Mouse (Mus musculus): Measurements from ENCODE around the gene Gm17606.
"Not testable (repeated sequence)": the region's sequence is repeated elsewhere in the genome, so short reads cannot be mapped to it uniquely, and the experiment has no call there.

Gm17606 gene

DNA sequence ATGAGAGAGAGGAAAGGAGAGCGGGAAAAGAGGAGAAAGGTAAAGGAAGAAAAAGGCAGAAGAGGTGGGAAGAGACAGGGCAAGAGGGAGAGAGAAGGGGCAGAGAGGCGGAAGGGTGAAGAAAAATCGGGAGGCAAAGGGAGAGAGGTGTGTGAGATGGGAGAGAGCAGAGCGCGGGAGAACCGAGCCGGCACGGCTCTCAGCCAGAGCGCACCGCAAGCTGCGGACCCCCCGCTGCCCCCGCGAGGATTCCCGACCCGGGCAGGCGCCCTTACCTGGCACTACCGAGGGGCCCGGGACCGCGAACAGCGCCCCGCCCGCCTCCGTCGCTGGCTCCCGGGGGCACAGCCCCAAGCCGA, at the start of gene Gm17606:
Gm17606 (plus strand) TSS at position 7 of the 359 bp plus-strand sequence.
- DNase-seq, result no peak

DNA sequence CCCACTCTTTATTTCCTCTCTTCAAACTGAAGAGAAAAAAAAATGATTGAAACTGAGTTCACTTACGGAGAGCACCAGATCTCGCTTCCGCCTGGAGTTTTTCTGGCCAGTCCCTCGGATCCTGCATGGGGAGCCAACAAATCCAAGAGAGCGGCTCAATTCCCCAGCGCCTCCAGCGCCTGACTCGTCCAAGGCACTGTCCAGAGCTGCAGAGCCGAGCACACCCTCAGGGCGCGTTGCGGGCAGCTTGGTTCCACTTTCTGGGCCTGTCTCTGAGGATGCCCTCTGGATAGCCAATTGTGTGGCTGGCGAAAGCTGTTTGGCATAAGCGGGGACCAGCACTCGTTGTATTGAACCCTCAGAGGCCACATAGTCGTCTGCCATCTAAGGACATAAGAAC, 49.7 kb upstream of the Gm17606 start:
- DNase-seq, result no peak

DNA sequence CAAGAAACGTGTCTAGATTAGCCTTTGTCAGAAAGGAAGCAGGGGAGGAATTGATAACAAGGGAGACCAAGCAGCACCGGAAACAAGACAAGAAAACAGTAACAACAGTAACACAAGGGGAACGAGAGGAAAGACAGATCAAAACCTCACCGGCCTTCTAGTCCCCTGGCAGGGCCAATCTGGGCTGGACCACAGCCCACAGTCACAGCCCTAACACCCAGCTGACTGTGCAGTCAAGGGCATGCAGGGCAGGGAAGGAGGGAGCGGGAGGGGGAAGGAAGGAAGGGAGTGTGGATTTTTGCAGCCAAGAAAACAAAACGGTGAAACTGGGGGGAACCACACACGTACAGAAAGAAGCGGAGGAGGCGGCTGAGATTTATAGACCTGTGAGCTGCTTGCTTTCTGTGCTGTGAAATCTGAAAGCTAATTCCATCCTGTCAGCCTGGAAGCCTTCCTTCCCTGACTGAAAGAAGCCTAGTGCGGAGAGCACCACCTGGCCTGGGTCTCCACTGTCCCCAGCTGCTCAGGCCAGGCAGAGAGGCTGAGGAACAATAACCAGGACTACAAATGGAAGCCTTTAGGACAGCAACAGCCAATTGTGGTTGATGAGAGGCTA, 48.3 kb upstream of the Gm17606 start:
- no peak for DNase-seq

DNA sequence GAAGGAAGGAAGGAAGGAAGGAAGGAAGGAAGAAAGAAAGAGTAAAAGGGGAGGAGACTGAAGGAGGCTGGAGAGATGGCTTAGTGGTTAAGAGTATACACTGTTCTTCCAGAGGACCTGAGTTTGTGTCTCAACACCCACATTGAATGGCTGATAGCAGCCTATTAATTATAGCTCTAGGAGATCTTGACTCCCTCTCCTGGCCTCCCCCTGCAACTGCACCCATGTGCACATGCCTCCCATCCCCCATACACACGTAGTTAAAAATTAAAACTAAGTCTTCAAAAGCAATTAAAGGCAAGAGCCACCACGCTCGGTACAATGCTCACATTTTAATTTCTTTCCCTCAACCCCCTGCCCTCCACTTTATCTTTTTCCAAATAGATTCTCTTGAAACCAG, 46.7 kb upstream of the Gm17606 start:
- DNase-seq, result no peak

DNA sequence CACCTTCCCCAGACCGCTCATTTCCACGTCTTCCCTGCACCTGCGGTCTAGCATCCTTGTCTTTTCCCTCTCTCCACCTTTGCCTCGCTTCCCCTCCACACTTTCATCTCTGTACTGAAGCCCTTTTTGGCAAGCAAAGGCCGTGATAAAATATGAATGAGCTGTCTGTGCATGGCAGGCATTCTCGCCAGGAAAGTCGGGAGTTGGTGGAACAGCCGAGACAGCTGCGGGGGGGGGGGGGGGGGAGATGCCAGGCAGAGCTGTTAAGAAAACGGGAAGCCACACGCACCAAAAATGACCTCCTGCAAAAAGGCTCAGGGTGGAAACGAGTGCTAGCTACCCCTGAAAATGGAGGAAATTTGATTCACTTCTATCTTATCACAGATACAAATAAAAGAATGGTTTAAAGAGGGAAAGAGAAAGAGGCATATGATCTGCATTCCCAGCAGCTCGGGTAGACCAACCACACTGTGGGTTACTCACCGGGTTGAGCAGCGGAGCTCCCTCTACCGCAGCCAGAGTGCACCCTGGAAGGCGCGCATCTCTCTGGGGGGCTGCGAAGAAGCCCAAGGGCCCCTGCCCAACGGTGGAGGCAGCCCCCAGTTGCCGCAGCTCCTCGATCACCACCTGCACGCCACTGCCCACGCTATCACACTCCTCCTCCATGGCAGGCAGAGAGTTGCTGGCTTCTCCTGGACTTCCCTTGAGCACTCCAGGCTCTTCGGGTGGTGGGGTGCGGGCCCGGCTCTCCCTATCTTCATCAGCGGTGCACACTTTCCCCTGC, 45.9 kb upstream of the Gm17606 start:
- DNase-seq, result no peak

DNA sequence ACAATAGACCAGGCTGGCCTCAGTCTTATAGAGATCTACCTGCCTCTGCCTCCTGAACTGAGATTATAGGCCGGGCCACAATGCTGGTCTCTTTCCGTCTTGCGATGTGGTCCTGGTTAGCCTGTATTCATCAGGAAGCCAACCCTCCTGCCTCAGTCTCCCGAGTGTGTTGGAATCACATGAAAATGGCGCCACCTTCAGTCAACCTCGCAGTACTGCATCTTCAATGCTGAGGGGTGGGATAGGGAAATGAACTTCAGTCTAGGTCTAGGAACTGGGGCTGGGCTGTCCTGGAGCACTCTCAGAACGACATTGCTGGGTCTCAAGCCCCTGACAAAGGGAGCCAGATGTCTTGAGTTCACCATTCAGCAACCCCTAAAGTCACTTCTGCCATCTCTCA, 43.7 kb upstream of the Gm17606 start:
- DNase-seq, result no peak

DNA sequence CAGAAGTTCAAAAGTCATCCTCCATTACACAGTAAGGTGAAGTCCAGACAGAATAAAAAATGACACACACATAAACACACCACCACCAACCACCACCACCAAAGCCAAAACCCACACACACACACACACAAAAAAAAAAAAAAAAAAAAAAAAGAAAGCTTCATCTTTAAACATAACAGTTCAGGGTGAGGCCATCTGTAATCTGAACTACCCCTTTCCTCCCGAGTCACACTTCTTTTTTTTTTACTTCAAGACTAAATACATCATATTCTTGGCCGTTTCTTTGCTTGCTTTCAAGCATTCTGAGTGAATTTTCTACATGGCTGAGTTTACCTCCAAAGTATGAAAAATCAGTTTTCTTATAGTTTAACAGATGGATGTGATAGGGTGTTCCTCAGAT, 39.2 kb upstream of the Gm17606 start:
- no peak for DNase-seq

DNA sequence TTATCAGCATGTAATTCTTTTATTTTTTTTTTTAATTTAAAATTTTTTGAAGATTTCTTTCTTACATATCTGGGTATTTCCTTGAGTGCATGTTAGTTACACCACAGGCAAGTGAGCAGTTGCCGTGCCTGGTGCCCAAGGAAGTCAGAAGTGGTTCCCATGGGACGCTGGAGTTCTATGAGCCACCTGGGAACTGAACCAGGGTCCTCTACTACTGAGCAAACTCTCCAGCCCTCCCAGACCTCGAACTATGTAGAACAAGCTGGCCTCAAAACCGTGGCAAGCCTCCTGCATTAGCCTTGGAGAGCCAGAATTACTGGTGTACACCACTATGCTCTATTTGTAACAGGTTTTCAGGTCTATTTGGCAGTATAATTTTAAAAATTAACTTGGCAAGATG, 38.1 kb upstream of the Gm17606 start:
- DNase-seq, result peak; percentile 29

DNA sequence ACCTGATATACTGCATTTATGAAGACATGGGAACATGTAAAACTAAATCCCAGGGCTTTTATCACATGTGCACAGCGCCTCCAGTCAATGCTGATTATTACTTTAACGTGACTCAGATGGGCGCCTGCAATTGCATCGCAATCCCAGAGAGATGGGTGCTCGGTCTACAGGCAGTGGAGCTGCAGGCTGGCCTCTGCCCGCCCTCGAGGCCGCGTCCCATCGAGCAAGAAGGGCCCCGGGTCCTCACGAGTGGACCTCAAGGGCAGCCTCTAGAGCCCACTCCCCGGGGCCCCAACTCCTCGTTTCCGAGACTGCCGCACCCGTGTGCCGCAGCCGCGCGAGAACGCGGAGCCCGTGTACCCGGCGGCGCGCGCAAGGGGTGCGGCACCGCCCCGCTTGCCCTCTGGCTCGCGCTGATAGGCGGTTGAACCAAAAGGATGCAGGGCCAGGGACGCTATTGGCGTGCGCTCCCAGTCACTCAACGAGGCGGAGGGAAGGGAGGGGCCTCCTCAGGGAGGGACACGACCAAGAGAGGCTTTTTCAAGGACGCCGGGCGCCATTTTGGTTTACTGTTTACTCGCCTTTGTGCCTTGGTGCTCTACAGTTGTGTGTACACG, 37.6 kb upstream of the Gm17606 start:
- DNase-seq, result peak; percentile 96

DNA sequence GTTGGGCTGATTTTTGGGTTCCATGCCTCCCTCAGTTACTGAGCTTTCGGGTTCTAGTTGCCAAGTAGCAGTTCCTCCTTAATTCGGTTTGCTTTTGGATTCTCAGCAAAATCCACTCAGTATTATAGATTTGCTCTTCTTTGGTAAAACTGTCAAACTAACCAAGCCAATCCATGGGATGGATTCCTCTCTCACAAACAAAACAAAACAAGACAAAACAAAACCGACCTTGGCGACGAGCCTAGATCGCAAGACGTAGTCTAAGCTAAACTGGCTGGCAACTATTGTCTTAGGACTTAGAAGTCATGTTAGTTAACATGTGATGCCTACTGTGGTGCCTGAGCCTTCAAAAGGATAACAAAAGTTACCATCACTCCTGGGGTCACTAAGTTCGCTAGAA, 37.1 kb upstream of the Gm17606 start:
- peak; percentile 30 for DNase-seq

DNA sequence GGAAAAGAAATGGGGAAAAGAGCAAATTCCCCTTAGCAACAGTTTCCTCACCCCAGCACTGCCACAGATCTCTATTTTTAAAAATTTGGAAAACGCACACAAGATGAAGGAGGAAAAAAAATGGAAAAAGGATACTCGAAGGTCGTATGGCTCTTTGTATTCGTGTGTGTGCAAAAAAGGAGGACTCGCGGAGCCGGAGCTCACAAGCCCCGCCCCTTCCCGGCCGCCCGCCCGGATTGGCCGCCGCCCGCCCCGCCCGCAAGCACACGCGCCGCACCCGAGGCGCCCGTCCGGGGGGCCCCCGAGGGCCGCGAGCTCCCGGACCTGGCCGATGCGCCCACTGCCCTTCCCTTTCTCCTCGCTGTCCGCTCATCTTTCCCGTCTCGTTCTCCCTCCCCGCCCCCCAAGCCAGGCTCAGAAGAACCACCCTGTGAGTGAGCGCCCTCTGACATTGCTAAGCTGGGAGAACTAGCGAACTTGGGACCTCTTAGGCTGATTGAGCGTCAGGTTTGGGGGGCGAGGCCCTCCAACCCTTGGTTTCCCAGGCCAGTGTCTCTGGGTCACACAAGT, 34.9 kb upstream of the Gm17606 start, which contains the start of gene 4931414P19Rik:
4931414P19Rik (minus strand) TSS at position 242 of the 570 bp plus-strand sequence.
- peak; percentile 70 for DNase-seq

DNA sequence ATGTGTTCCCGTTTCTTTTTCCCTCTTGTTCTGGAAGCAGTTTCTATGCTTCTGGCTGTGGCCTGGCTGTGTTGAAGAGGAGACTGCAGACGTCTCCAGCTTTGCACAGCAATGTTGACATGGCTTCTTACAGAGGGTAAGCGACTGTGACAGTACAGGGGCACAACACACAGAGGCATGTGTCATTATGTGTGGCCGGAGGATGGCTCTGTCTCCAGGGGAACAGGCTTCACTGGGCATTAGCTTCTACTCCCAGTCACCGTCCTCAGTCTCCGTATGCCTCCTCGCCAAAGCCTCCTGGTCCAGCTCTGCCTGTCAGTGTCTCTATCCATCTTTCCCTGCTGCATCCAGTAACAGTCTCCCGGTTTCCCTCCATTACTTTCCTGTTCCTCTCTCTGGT, 33.5 kb upstream of the Gm17606 start:
- DNase-seq, result no peak

DNA sequence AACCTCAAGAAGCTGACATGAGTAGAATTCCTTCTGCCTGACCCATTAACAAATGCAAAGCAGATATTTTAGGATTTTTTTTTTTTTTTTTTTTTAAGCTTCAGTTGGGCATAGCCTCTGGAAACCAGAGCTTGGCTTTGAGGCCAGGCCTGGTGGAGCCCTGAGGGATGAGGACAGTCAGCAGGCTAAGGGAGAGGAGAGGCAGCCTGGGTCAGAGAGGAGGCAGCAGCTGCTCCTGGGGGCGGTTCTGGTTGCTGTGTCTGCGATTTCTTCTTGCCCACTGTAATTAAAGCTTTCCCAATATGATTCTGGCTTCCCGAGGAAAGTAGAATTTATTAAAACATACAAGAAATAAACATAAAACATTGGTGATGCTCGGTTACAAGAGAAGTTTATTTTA, 31.5 kb upstream of the Gm17606 start:
- no peak for DNase-seq

DNA sequence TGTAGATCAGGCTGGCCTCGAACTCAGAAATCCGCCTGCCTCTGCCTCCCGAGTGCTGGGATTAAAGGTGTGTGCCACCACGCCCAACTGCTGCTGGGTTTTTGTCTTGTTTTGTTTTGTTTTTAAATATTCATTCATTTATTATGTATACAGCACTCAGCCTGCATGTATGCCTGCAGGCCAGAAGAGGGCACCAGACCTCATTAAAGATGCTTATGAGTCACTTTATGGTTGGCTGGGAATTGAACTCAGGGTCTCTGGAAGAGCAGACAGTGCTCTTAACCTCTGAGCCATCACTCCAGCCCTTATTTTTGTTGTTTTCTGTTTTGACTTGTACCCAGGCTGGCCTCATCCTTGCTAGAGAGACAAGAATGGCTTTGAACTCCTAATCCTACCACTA, 30.8 kb upstream of the Gm17606 start:
- no peak for DNase-seq

DNA sequence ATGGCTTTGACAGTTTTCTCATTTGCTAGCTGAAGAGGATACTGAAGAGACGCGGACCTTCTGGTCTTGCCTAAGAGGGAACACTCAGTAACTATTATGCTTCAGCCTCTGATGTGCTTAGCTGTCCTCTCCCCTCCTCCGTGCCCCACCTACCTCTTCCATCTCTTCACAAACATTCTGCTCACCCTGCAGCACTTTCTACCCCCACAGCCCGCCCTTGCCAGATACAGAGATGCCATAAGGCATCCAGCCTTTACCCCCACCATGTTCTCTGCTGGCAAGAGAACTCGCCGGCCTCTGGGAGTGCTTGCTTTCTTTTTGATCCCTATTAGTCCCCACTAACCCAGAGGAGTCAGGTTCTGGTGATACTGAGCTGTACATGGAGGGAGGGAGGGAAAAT, 30.1 kb upstream of the Gm17606 start:
- no peak for DNase-seq

DNA sequence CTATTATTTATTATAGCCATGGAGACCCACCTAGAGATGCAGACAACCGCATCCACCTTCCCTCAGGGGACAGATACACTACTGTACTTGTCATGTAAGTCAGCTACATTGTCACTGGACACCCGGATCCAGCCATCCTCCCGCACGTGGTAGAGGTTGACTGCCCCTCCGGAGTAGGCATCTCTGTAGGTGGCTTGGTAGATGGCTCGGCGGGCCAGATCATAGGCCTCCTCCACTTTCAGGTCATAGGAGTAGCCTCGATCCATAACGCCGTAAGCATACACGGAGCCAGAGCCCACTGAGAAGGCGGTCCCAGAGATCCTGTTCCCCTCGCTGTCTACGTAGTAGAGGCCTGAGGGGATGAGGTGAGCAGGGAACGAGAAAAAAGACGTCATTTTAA, 26.6 kb upstream of the Gm17606 start:
- not testable (repeated sequence) for DNase-seq

DNA sequence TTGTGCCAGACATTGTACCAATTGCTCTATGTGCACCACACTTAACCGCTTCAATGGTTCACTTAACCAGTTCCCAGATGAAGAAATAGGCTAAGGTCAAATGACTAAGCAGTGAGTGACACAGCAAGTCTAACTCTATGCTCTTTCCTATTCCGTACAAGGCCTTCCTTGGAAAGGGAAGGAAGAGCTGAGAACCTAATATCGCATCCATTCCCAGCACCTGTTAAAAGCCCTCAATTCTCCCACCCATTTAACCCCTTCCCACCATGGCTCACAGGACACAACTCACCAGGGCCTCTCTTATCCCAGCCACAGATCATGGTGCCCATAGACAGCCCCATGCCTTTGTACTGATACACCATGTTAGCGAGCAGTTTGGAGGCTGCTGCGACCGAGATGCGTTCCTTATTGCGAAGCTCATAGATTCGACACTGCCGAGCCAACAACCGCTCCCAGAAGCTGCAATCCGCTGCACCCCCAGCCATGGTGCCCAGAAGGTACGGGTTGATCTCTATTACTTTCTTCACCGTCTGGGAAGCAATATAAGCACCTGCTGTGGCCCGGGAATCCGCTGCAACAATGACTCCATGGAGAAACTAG, 24.4 kb upstream of the Gm17606 start:
- DNase-seq, result no peak

DNA sequence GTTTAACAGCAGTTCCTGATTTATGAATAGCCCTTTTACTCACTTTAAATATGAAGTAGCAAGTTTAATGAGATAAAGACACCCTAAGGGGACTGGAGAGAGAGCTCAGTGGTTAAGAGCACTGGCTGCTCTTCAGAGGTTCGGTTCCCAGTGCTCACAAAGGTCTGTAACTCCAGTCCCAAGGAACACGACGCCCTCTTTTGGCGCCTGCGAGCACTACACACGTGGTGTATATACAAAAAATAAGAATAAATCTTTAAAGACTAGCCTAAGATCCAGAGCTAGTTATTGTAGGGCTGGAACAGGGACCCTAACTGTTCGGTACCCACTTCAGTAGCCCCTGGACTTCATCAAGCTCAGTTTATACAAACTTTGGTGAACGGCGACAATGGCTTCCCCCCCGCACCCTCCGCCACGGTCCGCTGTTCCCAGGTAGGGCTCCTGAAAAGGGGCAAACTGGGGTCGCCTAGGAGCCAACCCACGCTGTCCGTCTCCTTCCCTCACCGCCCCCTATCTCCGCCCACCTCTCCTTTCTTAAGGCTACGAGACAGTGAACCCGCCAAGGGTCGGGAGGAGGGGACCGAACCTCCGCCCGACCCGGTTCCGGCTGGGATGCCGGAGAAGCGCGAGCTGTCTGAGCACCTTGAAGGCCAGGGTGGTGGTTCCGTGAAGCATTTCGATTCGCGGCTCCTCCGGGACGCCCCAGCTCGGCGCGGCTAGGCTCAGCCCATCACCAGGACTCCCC, 23.4 kb upstream of the Gm17606 start:
- no peak for DNase-seq

DNA sequence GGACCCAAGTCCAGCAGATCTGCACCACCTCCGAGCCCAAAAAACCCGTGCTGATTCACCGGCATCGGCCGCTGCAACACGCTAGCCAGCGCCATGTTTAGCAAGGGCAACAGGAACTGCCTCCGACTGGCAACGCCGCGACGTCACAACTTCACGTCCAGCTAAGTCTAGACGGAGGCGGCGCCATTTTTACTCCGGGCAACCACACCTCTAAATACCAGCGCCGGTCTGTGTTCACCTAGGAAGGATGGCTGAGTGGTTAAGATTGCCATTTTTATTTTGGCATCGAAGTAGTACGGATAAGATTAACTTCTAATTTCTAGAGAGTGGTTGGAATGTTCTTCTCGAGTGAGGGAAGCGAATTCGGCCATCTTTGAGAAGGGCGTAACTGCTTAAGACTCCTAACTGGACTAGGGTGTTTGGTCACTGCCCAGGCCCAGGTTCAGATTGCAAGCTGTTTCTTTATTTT, 22.8 kb upstream of the Gm17606 start, which contains the start of gene Psmb5:
Psmb5 (minus strand) TSS at position 126 of the 469 bp plus-strand sequence.
- peak; percentile 88 for DNase-seq

DNA sequence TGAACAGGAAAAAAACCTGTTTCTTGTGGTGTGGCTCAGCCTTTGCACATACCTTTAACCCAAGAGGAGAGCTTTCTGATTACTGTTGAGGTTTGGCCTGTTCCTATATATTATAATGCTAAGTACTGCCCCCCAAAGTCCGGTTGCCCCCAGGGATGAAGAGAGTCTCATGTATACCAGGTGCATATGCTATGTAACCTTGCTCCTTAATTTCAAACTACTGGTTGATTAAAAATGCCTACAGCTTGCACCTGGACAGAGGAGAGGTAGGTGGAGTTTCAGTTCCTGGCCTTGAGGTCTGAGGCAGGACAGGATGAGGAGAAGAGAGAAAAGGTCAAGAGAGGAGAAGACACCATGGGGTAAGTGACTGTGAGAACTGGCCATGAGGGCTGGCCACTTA, 19.6 kb upstream of the Gm17606 start, which contains the start of gene Psmb11:
Psmb11 (plus strand) TSS at position 301 of the 400 bp plus-strand sequence.
- no peak for DNase-seq

DNA sequence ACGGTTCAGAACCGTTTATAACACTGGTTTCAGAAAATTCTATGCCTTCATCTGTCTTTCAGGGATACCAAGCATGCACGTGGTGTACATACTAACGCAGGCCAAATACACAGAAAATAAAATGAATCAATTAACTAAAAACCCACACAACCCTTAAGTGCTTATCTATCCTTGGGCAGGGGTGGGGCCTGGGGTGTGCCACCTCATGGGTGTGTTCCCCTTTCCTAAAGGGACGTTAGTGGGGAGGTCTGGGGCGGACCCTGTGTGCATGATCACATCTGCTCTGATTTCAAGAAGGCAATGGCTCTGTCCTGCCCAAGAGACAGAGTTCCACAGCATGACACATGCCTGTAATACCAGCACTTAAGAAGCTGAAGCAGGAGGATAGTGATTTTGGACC, 17.4 kb upstream of the Gm17606 start:
- no peak for DNase-seq

DNA sequence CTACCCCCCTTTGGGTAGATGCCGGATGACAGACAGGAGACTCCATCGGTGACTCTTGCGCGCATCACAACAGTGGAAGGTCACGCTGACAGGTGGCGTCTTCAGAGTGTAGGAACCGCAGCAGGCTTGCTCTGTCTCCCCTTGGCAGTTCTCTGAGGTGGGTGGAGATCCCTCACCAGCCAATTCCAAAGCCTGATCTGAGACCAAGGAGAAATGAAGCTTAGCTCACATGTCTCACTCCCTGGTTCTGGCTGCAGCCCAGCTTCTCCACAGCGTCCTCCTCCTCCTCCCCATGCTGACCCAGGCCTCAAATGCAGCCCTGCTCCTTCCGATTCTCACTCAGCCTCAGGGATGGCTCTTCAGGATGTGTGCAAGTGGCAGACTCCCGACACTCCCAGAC, 15.8 kb upstream of the Gm17606 start:
- DNase-seq, result no peak

All from cerebellum, adult 11 months (tissue).